Mouse (Mus musculus) testis, adult 2 months (tissue): Measurements from ENCODE around the gene Qrich2. TPM values are rescaled to one million over a fixed set of nuclear protein-coding genes. Genes with fewer than 3 reads are reported as not detected.
A peak's percentile ranks its signal among the peaks of the same experiment; 100 is the strongest.
"Not testable (repeated sequence)": the region's sequence is repeated elsewhere in the genome, so short reads cannot be mapped to it uniquely, and the experiment has no call there.

ENCODE experiments used
- H3K27ac ChIP-seq: fragments of 200-500 bp; 2 replicates; pipeline ENCODE4 v1.5.1; 2012; ENCODE audit warnings: low read depth, low read length; ENCODE audit not compliant: control insufficient read depth, insufficient read depth
- H3K27me3 ChIP-seq: fragments of 200-500 bp; 2 replicates; pipeline ENCODE4 v1.6.1; 2012; ENCODE audit warnings: mild to moderate bottlenecking, low read length, moderate library complexity; ENCODE audit not compliant: control insufficient read depth, insufficient read depth
- H3K36me3 ChIP-seq: fragments of 200-500 bp; 2 replicates; pipeline ENCODE4 v1.6.1; 2012; ENCODE audit warnings: mild to moderate bottlenecking, low read length; ENCODE audit not compliant: control insufficient read depth, insufficient read depth
- H3K4me1 ChIP-seq: fragments of 200-500 bp; 2 replicates; pipeline ENCODE4 v1.6.1; 2012; ENCODE audit warnings: low read length; ENCODE audit not compliant: control insufficient read depth, insufficient read depth
- H3K4me3 ChIP-seq: fragments of 200-500 bp; 2 replicates; pipeline ENCODE4 v1.5.1; 2012; ENCODE audit warnings: low read depth, mild to moderate bottlenecking, low read length, moderate library complexity, mixed read lengths; ENCODE audit not compliant: control insufficient read depth
- CTCF ChIP-seq: fragments of 200-500 bp; IDR thresholded peaks from 2 replicates; pipeline ENCODE4 v1.5.1; 2012; ENCODE audit warnings: low read depth, mild to moderate bottlenecking, inconsistent platforms, low read length, moderate library complexity; ENCODE audit not compliant: control insufficient read depth, insufficient read depth, insufficient replicate concordance
- POLR2A ChIP-seq: fragments of 200-500 bp; IDR thresholded peaks from 2 replicates; pipeline ENCODE4 v1.6.1; 2012; ENCODE audit warnings: low read depth, mild to moderate bottlenecking, inconsistent platforms, low read length, moderate library complexity; ENCODE audit not compliant: control insufficient read depth
- polyA plus RNA-seq: library from polyadenylated mRNA; depleted of rRNA; stranded (reverse); fragments of >200 nt; gene quantifications from 2 replicates; pipeline ENCODE4 v1.2.3, GENCODE M21; 2012

Qrich2 gene
- polyA plus RNA-seq, 1 experiment = 469 TPM

- Histone ChIP-seq H3K27ac (no peak overlapping the region), H3K4me1 (no peaks in the 10 kb centered on the region), H3K27me3 (no peaks in the 10 kb centered on the region), H3K36me3 (peaks cover 1% of the 10 kb centered on the region), H3K4me3 (no peak overlapping the region)
- TF ChIP-seq CTCF (no peak), POLR2A (no peak)
These were observed 11.2 kb upstream of the Qrich2 start for GRCm38 (mm10) chr11:116477160-116477759.

- H3K27me3 ChIP-seq = no peaks in the 10 kb centered on the region
- H3K27ac ChIP-seq = peak overlapping the region; percentile 0; the same call in 1 of the 2 replicates
- no peak overlapping the region for H3K4me3 ChIP-seq
- peaks cover 1% of the 10 kb centered on the region for H3K36me3 ChIP-seq
- TF ChIP-seq POLR2A = no peak
- no peak for TF ChIP-seq CTCF
- H3K4me1 ChIP-seq = no peaks in the 10 kb centered on the region
These were observed 10.7 kb upstream of the Qrich2 start for GRCm38 (mm10) chr11:116476696-116477095.

- TF ChIP-seq POLR2A = no peak
- no peak for TF ChIP-seq CTCF
- H3K27me3 ChIP-seq = no peaks in the 10 kb centered on the region
- H3K27ac ChIP-seq = peak overlapping the region; percentile 1; the same call in 1 of the 2 replicates
- no peak overlapping the region for H3K4me3 ChIP-seq
- peaks cover 1% of the 10 kb centered on the region for H3K36me3 ChIP-seq
- no peaks in the 10 kb centered on the region for H3K4me1 ChIP-seq
These were observed 10.0 kb upstream of the Qrich2 start for GRCm38 (mm10) chr11:116476041-116476440.

GRCm38 (mm10) chr11:116472275-116472674 lies 6.2 kb upstream of the Qrich2 start:
- no peak for TF ChIP-seq POLR2A
- no peak for TF ChIP-seq CTCF
- Histone ChIP-seq H3K4me3 (no peak overlapping the region), H3K36me3 (peaks cover 1% of the 10 kb centered on the region), H3K27ac (no peak overlapping the region), H3K27me3 (no peaks in the 10 kb centered on the region), H3K4me1 (peaks cover 2% of the 10 kb centered on the region; the same call in 1 of the 2 replicates)

GRCm38 (mm10) chr11:116470896-116471295 lies 4.9 kb upstream of the Qrich2 start:
- Histone ChIP-seq H3K27me3 (no peaks in the 10 kb centered on the region), H3K36me3 (peaks cover 1% of the 10 kb centered on the region), H3K4me3 (no peak overlapping the region), H3K27ac (no peak overlapping the region), H3K4me1 (peaks cover 2% of the 10 kb centered on the region)
- no peak for TF ChIP-seq POLR2A
- TF ChIP-seq CTCF = no peak

GRCm38 (mm10) chr11:116470249-116470648 lies 4.2 kb upstream of the Qrich2 start:
- H3K27me3 ChIP-seq = no peaks in the 10 kb centered on the region
- no peak overlapping the region for H3K4me3 ChIP-seq
- no peak for TF ChIP-seq CTCF
- TF ChIP-seq POLR2A = no peak
- peaks cover 1% of the 10 kb centered on the region for H3K36me3 ChIP-seq
- H3K27ac ChIP-seq = no peak overlapping the region
- H3K4me1 ChIP-seq = peaks cover 2% of the 10 kb centered on the region

- H3K36me3 ChIP-seq, H3K27me3 ChIP-seq, H3K27ac ChIP-seq, H3K4me1 ChIP-seq, H3K4me3 ChIP-seq: not testable (repeated sequence)
These were observed 2.3 kb upstream of the Qrich2 start for GRCm38 (mm10) chr11:116468338-116468737.

- peak overlapping the region; percentile 86 for H3K4me3 ChIP-seq
- no peaks in the 10 kb centered on the region for H3K36me3 ChIP-seq
- no peak overlapping the region for H3K27ac ChIP-seq
- H3K4me1 ChIP-seq = no peaks in the 10 kb centered on the region; the same call in 1 of the 2 replicates
- TF ChIP-seq CTCF (peak; percentile 79; the same call in 1 of the 2 replicates), POLR2A (no peak)
- no peaks in the 10 kb centered on the region for H3K27me3 ChIP-seq
These were observed 2.2 kb downstream of the Qrich2 start for GRCm38 (mm10) chr11:116463833-116464232.
